Comparison of ENCODE assay signal across 29 mouse cellular contexts in genomic region chr13:97859071-97859470, GRCm38 (mm10).
DNase-seq lines count a peak whose midpoint lies in the region; ATAC-seq and TF ChIP-seq lines count a peak whose summit lies in the region.
"Had no signal": no experiment of that assay in that cellular context is flagged by ENCODE, and none has a peak within 500 bp of the region (broad histone marks: within the 10 kb centered on the region; RNA-seq: fewer than 3 reads in every experiment).

No protein-coding gene starts in this region.

- ATAC-seq in limb, embryonic 14.5 days (ENCODE audit: low FRiP score, low read depth), result no peak; the same call in 1 of the 2 replicates
- ATAC-seq in liver, embryonic 12.5 days, result no peak
- ATAC-seq in forebrain, postnatal 0 days, result no peak
- ATAC-seq: hindbrain, postnatal 0 days; intestine, embryonic 16.5 days; liver, postnatal 0 days; lung, postnatal 0 days; midbrain, embryonic 15.5 days had no signal

- no peak overlapping the region for H3K9ac ChIP-seq in limb, embryonic 14.5 days (ENCODE audit: low read depth, low read length, severe bottlenecking)
- no peak overlapping the region for H3K9ac ChIP-seq in liver, embryonic 12.5 days
- no peak overlapping the region for H3K9ac ChIP-seq in forebrain, postnatal 0 days
- H3K9ac ChIP-seq: embryonic facial prominence, embryonic 13.5 days; forebrain, embryonic 12.5 days; liver, postnatal 0 days; midbrain, embryonic 15.5 days; neural tube, embryonic 13.5 days had no signal

- no peaks in the 10 kb centered on the region for H3K4me1 ChIP-seq in limb, embryonic 14.5 days (ENCODE audit: control insufficient read depth, insufficient read depth, low read length)
- H3K4me1 ChIP-seq in limb, embryonic 10.5 days, result no peaks in the 10 kb centered on the region
- H3K4me1 ChIP-seq in liver, embryonic 12.5 days, result peaks cover 11% of the 10 kb centered on the region
- no peaks in the 10 kb centered on the region for H3K4me1 ChIP-seq in forebrain, postnatal 0 days (ENCODE audit: insufficient read depth)
- H3K4me1 ChIP-seq: embryonic facial prominence, embryonic 13.5 days; forebrain, embryonic 12.5 days; hindbrain, embryonic 10.5 days; midbrain, embryonic 15.5 days; neural tube, embryonic 13.5 days had no signal

- H3K27ac ChIP-seq in limb, embryonic 14.5 days (replicated peaks; ENCODE audit: low read depth, low read length), result no peak overlapping the region
- H3K27ac ChIP-seq in limb, embryonic 10.5 days, result no peak overlapping the region
- H3K27ac ChIP-seq in liver, embryonic 12.5 days, result no peak overlapping the region
- H3K27ac ChIP-seq in forebrain, postnatal 0 days (ENCODE audit: low read depth, low read length), result no peak overlapping the region
- H3K27ac ChIP-seq: embryonic facial prominence, embryonic 13.5 days; forebrain, embryonic 12.5 days; hindbrain, embryonic 10.5 days; hindbrain, postnatal 0 days; left cerebral cortex, adult 2 months; macrophage; midbrain, embryonic 15.5 days; neural tube, embryonic 13.5 days had no signal

- H3K4me2 ChIP-seq in limb, embryonic 14.5 days (replicated peaks; ENCODE audit: low read depth, low read length, severe bottlenecking), result no peak overlapping the region
- H3K4me2 ChIP-seq in liver, embryonic 12.5 days, result no peak overlapping the region
- no peak overlapping the region for H3K4me2 ChIP-seq in forebrain, postnatal 0 days (ENCODE audit: low read depth)
- H3K4me2 ChIP-seq: embryonic facial prominence, embryonic 13.5 days; forebrain, embryonic 12.5 days; midbrain, embryonic 15.5 days; neural tube, embryonic 13.5 days had no signal

- H3K36me3 ChIP-seq in limb, embryonic 14.5 days (ENCODE audit: control insufficient read depth, insufficient read depth, low read length), result no peaks in the 10 kb centered on the region
- H3K36me3 ChIP-seq in limb, embryonic 10.5 days, result no peaks in the 10 kb centered on the region
- no peaks in the 10 kb centered on the region for H3K36me3 ChIP-seq in liver, embryonic 12.5 days
- no peaks in the 10 kb centered on the region for H3K36me3 ChIP-seq in forebrain, postnatal 0 days (ENCODE audit: insufficient read depth)
- H3K36me3 ChIP-seq: embryonic facial prominence, embryonic 13.5 days; forebrain, embryonic 12.5 days; hindbrain, embryonic 10.5 days; midbrain, embryonic 15.5 days; neural tube, embryonic 13.5 days had no signal

- no peak for TF ChIP-seq CTCF in forebrain, postnatal 0 days (IDR thresholded peaks at IDR 0.05; ENCODE audit: low read depth)

- no peaks in the 10 kb centered on the region for H3K27me3 ChIP-seq in limb, embryonic 14.5 days (ENCODE audit: control insufficient read depth, insufficient read depth, low read length)
- H3K27me3 ChIP-seq in limb, embryonic 10.5 days (ENCODE audit: low read depth, poor library complexity, severe bottlenecking), result no peaks in the 10 kb centered on the region
- no peaks in the 10 kb centered on the region for H3K27me3 ChIP-seq in liver, embryonic 12.5 days (replicated peaks)
- no peaks in the 10 kb centered on the region for H3K27me3 ChIP-seq in forebrain, postnatal 0 days (ENCODE audit: insufficient read depth, low read length)
- H3K27me3 ChIP-seq: embryonic facial prominence, embryonic 13.5 days; forebrain, embryonic 12.5 days; midbrain, embryonic 15.5 days; neural tube, embryonic 13.5 days had no signal

- TF ChIP-seq POLR2A in limb, embryonic 14.5 days (IDR thresholded peaks at IDR 0.05; ENCODE audit: borderline replicate concordance, extremely low read depth, insufficient read depth, insufficient read length), result no peak

- no peaks in the 10 kb centered on the region for H3K9me3 ChIP-seq in limb, embryonic 14.5 days (ENCODE audit: control insufficient read depth, low read length)
- H3K9me3 ChIP-seq in limb, embryonic 10.5 days (replicated peaks), result no peaks in the 10 kb centered on the region
- H3K9me3 ChIP-seq in liver, embryonic 12.5 days (replicated peaks), result no peaks in the 10 kb centered on the region
- no peaks in the 10 kb centered on the region for H3K9me3 ChIP-seq in forebrain, postnatal 0 days (ENCODE audit: low read length)
- H3K9me3 ChIP-seq: embryonic facial prominence, embryonic 13.5 days; forebrain, embryonic 12.5 days; hindbrain, embryonic 10.5 days; midbrain, embryonic 15.5 days; neural tube, embryonic 13.5 days had no signal

- H3K4me3 ChIP-seq in limb, embryonic 14.5 days (replicated peaks; ENCODE audit: low read length), result no peak overlapping the region
- H3K4me3 ChIP-seq in limb, embryonic 10.5 days, result no peak overlapping the region
- no peak overlapping the region for H3K4me3 ChIP-seq in liver, embryonic 12.5 days
- H3K4me3 ChIP-seq in forebrain, postnatal 0 days (ENCODE audit: low read depth, low read length), result no peak overlapping the region
- H3K4me3 ChIP-seq: embryonic facial prominence, embryonic 13.5 days; erythroblast, embryonic 14.5 days; forebrain, embryonic 12.5 days; hindbrain, embryonic 10.5 days; left cerebral cortex, adult 2 months; midbrain, embryonic 15.5 days; myocyte; neural tube, embryonic 13.5 days had no signal

- intact Hi-C loops in heart, postnatal 36 days (cut with DNase I), result loop anchor here (5.0 kb wide), 4 partner anchors 53 to 622 kb away; no protein-coding TSS in a partner anchor

- DNase-seq in limb, embryonic 14.5 days (ENCODE audit: low spot score), result peak; percentile 63
- no peak for DNase-seq in limb, embryonic 10.5 days (ENCODE audit: low spot score)
- peak; percentile 60 for DNase-seq in heart, adult 8-10 months (ENCODE audit: low spot score)
- DNase-seq in heart, postnatal 36 days, result peak; percentile 53 to 55
- DNase-seq in forebrain, postnatal 0 days, result no peak
- no peak for DNase-seq in cerebellum, adult 18-20 months
- DNase-seq: adrenal gland, adult 8-10 months; B cell, adult 2 months; cerebellum, adult 11-12 months; cerebellum, postnatal 25 days; layer of hippocampus, adult 9-11 months; liver, postnatal 0 days; retina, postnatal 1 day; right cerebral cortex, postnatal 25 days; thymus, adult 2 months; thymus, postnatal 4 days had no signal

- 74% methylated on average over 3 of the region's 3 CpGs for WGBS in limb, embryonic 14.5 days
- WGBS in limb, embryonic 10.5 days, result 87% methylated on average over 3 of the region's 3 CpGs
- WGBS in liver, embryonic 12.5 days (ENCODE audit: insufficient replicate concordance), result 73% methylated on average over 3 of the region's 3 CpGs
- 91% methylated on average over 3 of the region's 3 CpGs for WGBS in forebrain, postnatal 0 days

Comparison
In these comparisons a context has a peak if more than half of its experiments do, and no peak if none do; other contexts are left out.
1. DNase-seq: peak in limb, embryonic 14.5 days (single experiment), heart, adult 8-10 months (single experiment) and heart, postnatal 36 days (2 of 2); none in limb, embryonic 10.5 days (single experiment), forebrain, postnatal 0 days (single experiment) and cerebellum, adult 18-20 months (0 of 2).